In genomic region chr13:74127571-74127970, GRCm38 (mm10) we compare ENCODE assay signal across 30 mouse cellular contexts. TPM values are rescaled to one million over a fixed set of nuclear protein-coding genes. Genes with fewer than 3 reads are reported as not detected.
A peak's percentile ranks its signal among the peaks of the same experiment; 100 is the strongest.
DNase-seq lines count a peak whose midpoint lies in the region; ATAC-seq lines count a peak whose summit lies in the region.
"Had no signal": no experiment of that assay in that cellular context is flagged by ENCODE, and none has a peak within 500 bp of the region (broad histone marks: within the 10 kb centered on the region; RNA-seq: fewer than 3 reads in every experiment).

No protein-coding gene starts in this region.

- no peak overlapping the region for H3K4me2 ChIP-seq in intestine, embryonic 16.5 days (ENCODE audit: low read depth, low read length)
- no peak overlapping the region for H3K4me2 ChIP-seq in forebrain, embryonic 15.5 days (replicated peaks)
- H3K4me2 ChIP-seq: embryonic facial prominence, embryonic 12.5 days; heart, embryonic 11.5 days; hindbrain, embryonic 13.5 days; midbrain, embryonic 13.5 days; neural tube, embryonic 15.5 days had no signal

- no peaks in the 10 kb centered on the region for H3K36me3 ChIP-seq in intestine, embryonic 16.5 days (ENCODE audit: control insufficient read depth, insufficient read depth, low read length)
- H3K36me3 ChIP-seq in forebrain, embryonic 15.5 days, result no peaks in the 10 kb centered on the region
- H3K36me3 ChIP-seq: embryonic facial prominence, embryonic 12.5 days; hindbrain, embryonic 13.5 days; midbrain, embryonic 13.5 days; neural tube, embryonic 15.5 days had no signal

- H3K9me3 ChIP-seq in intestine, embryonic 16.5 days (ENCODE audit: control insufficient read depth, low read length), result no peaks in the 10 kb centered on the region
- no peaks in the 10 kb centered on the region for H3K9me3 ChIP-seq in forebrain, embryonic 15.5 days
- H3K9me3 ChIP-seq: embryonic facial prominence, embryonic 12.5 days; hindbrain, embryonic 13.5 days; midbrain, embryonic 13.5 days; neural tube, embryonic 15.5 days had no signal

- H3K4me3 ChIP-seq in intestine, embryonic 16.5 days (ENCODE audit: low read length), result no peak overlapping the region
- H3K4me3 ChIP-seq in forebrain, embryonic 15.5 days, result no peak overlapping the region
- H3K4me3 ChIP-seq: embryonic facial prominence, embryonic 12.5 days; hindbrain, embryonic 13.5 days; midbrain, embryonic 13.5 days; neural tube, embryonic 15.5 days had no signal

- ATAC-seq in intestine, embryonic 16.5 days, result peak; percentile 73
- ATAC-seq in forebrain, embryonic 15.5 days (replicated peaks), result no peak
- ATAC-seq: CD4-positive, CD25-positive, alpha-beta regulatory T cell, adult 4 months; forebrain, embryonic 14.5 days; midbrain, embryonic 13.5 days had no signal

- H3K9ac ChIP-seq in intestine, embryonic 16.5 days (ENCODE audit: low read depth, low read length), result no peak overlapping the region
- H3K9ac ChIP-seq in forebrain, embryonic 15.5 days (replicated peaks), result no peak overlapping the region
- H3K9ac ChIP-seq: embryonic facial prominence, embryonic 12.5 days; hindbrain, embryonic 13.5 days; liver, embryonic 14.5 days; midbrain, embryonic 13.5 days; neural tube, embryonic 15.5 days had no signal

- H3K27me3 ChIP-seq in intestine, embryonic 16.5 days (replicated peaks; ENCODE audit: control insufficient read depth, insufficient read depth, low read length), result peaks cover 5% of the 10 kb centered on the region; the same call in 1 of the 2 replicates
- peaks cover 6% of the 10 kb centered on the region for H3K27me3 ChIP-seq in forebrain, embryonic 15.5 days

- peaks cover 2% of the 10 kb centered on the region; the same call in 1 of the 2 replicates for H3K4me1 ChIP-seq in intestine, embryonic 16.5 days (ENCODE audit: control insufficient read depth, insufficient read depth, low read length)
- no peaks in the 10 kb centered on the region for H3K4me1 ChIP-seq in forebrain, embryonic 15.5 days
- H3K4me1 ChIP-seq: embryonic facial prominence, embryonic 12.5 days; hindbrain, embryonic 13.5 days; midbrain, embryonic 13.5 days; neural tube, embryonic 15.5 days had no signal

- H3K27ac ChIP-seq in intestine, embryonic 16.5 days (ENCODE audit: low read length), result no peak overlapping the region
- H3K27ac ChIP-seq in forebrain, embryonic 15.5 days (replicated peaks), result no peak overlapping the region
- H3K27ac ChIP-seq: embryonic facial prominence, embryonic 12.5 days; hindbrain, embryonic 13.5 days; liver, embryonic 14.5 days; macrophage; midbrain, embryonic 13.5 days; neural tube, embryonic 15.5 days had no signal

- 64% methylated on average over 7 of the region's 7 CpGs for WGBS in intestine, embryonic 16.5 days
- WGBS in forebrain, embryonic 15.5 days, result 68% methylated on average over 7 of the region's 7 CpGs

- DNase-seq in kidney, adult 8-10 months, result peak; percentile 57 to 72
- peak; percentile 67 for DNase-seq in kidney, postnatal 14 days
- DNase-seq in yolk sac, embryonic 10.5 days (ENCODE audit: low spot score), result peak; percentile 49
- DNase-seq in T-cell, adult 2 months (ENCODE audit: low spot score), result no peak
- DNase-seq in retina, postnatal 1 day, result no peak
- DNase-seq: adrenal gland, postnatal 25 days; cerebellum, adult 11-12 months; cerebellum, postnatal 14 days; embryo, embryonic 11 days; gastrocnemius, postnatal 36 days; heart, adult 18-20 months; heart, postnatal 4 days; layer of hippocampus, adult 9-11 months; liver; lung, adult 2 months; lung, postnatal 10 days; right cerebral cortex, postnatal 25 days; spleen, adult 18-20 months; thymus, postnatal 25 days had no signal

RNA-seq across cellular contexts. Expression of gene Slc9a3, which starts 6.3 kb away (rescaled TPM):
- 8.5 and 10.3 TPM in 2 replicates for polyA plus RNA-seq in intestine, embryonic 16.5 days (2015; fragmentation: Nextera tagmentation; extraction: Ambion mirVana)
- not detected in 2 replicates for polyA plus RNA-seq in forebrain, embryonic 15.5 days (2015; fragmentation: Nextera tagmentation; extraction: Ambion mirVana)
- polyA plus RNA-seq: CD4-positive, CD25-positive, alpha-beta regulatory T cell, adult 4 months; embryonic facial prominence, embryonic 12.5 days; forebrain, embryonic 14.5 days; heart, embryonic 11.5 days; liver, embryonic 14.5 days; macrophage had no signal

Comparison
In these comparisons a context has a peak if more than half of its experiments do, and no peak if none do; other contexts are left out.
1. DNase-seq: peak in kidney, adult 8-10 months (2 of 2), kidney, postnatal 14 days (single experiment) and yolk sac, embryonic 10.5 days (single experiment); none in T-cell, adult 2 months (single experiment) and retina, postnatal 1 day (single experiment).